Mouse (Mus musculus) kidney, adult 2 months (tissue): ENCODE data around the gene Nup214. TPM values are rescaled to one million over a fixed set of nuclear protein-coding genes. Genes with fewer than 3 reads are reported as not detected.

Experiments
- DNase-seq: peaks from one replicate; pipeline ENCODE4 v3.0.0; 2021
- H3K27ac ChIP-seq: fragments of 200-500 bp; 2 replicates; pipeline ENCODE4 v1.5.1; 2012; ENCODE audit warnings: low read depth, low read length, control low read depth, inconsistent platforms; ENCODE audit not compliant: insufficient read depth
- H3K27me3 ChIP-seq: fragments of 200-500 bp; replicated peaks from 2 replicates; pipeline ENCODE4 v1.6.1; 2012; ENCODE audit warnings: mild to moderate bottlenecking, moderate library complexity, low read length, inconsistent platforms; ENCODE audit not compliant: control insufficient read depth, insufficient read depth
- H3K36me3 ChIP-seq: fragments of 200-500 bp; 2 replicates; pipeline ENCODE4 v1.6.1; 2012; ENCODE audit warnings: mild to moderate bottlenecking, moderate library complexity, low read length, inconsistent platforms; ENCODE audit not compliant: control insufficient read depth, insufficient read depth
- H3K4me1 ChIP-seq: fragments of 200-500 bp; 2 replicates; pipeline ENCODE4 v1.6.1; 2011; ENCODE audit warnings: low read length; ENCODE audit not compliant: control insufficient read depth, insufficient read depth
- H3K4me3 ChIP-seq: fragments of 200-500 bp; 2 replicates; pipeline ENCODE4 v1.5.1; 2011; ENCODE audit warnings: mild to moderate bottlenecking, low read depth, low read length, control low read depth; ENCODE audit not compliant: insufficient read depth
- CTCF ChIP-seq: fragments of 200-500 bp; conservative IDR thresholded peaks from 2 replicates; pipeline ENCODE4 v1.5.1; 2011; ENCODE audit warnings: low read depth, mild to moderate bottlenecking, control low read depth, low read length, moderate library complexity, mixed read lengths; ENCODE audit not compliant: insufficient read depth, insufficient read length
- POLR2A ChIP-seq: fragments of 200-500 bp; IDR thresholded peaks from one replicate; pipeline ENCODE4 v1.6.1; 2011; ENCODE audit warnings: low read depth, low read length, control low read depth
- WGBS: fragments of 180-500 bp; shearing (Covaris S2); methylation state at CpG from one replicate; pipeline ENCODE4 v1.1.7; 2018; 5-methylcytosine and 5-hydroxymethylcytosine counted together
- polyA plus RNA-seq: library from polyadenylated mRNA; depleted of rRNA; stranded (reverse); fragments of >200 nt; gene quantifications from 2 replicates; pipeline ENCODE4 v1.2.3, GENCODE M21; 2012

Nup214 gene
- polyA plus RNA-seq, 1 experiment: 41.8 TPM

GRCm38 (mm10) chr2:32084872-32085199, 110.6 kb downstream of the Nup214 start:
- no peak for DNase-seq
- no peak overlapping the region for H3K27ac ChIP-seq
- no peak for TF ChIP-seq POLR2A
- TF ChIP-seq CTCF: no peak
- H3K4me1 ChIP-seq: no peaks in the 10 kb centered on the region
- H3K27me3 ChIP-seq: no peaks in the 10 kb centered on the region
- WGBS: 23% methylated on average over 2 of the region's 2 CpGs
- no peaks in the 10 kb centered on the region for H3K36me3 ChIP-seq
- H3K4me3 ChIP-seq: peak overlapping the region; percentile 75

DNA sequence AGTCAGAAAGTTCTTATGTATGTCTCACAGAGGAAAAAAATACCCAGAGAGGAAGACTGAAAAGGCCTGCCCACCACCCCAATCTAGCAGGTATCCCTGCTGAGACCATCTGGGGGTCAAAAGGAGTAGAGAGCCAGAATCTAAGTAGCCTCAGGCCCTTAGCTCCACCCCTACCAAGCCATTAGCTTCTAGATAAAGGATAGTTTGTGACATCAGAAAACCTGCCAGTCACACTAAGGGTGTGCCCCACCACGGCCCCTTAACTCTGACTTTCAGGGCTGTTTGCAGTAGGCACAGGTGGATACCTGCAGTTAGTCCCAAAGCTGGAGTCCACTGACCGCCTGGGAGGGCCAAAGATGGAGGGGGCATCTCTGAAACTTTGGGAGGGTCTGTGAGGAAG, 111.0 kb downstream of the Nup214 start:
- no peak for TF ChIP-seq CTCF
- no peak for TF ChIP-seq POLR2A
- Histone ChIP-seq H3K27me3 (no peaks in the 10 kb centered on the region), H3K4me1 (no peaks in the 10 kb centered on the region), H3K27ac (no peak overlapping the region), H3K36me3 (no peaks in the 10 kb centered on the region), H3K4me3 (no peak overlapping the region)
- 80% methylated on average over 2 of the region's 2 CpGs for WGBS
- DNase-seq: no peak

GRCm38 (mm10) chr2:32087606-32088005, 113.4 kb downstream of the Nup214 start:
- Histone ChIP-seq H3K4me1 (no peaks in the 10 kb centered on the region), H3K4me3 (no peak overlapping the region), H3K27ac (no peak overlapping the region), H3K27me3 (no peaks in the 10 kb centered on the region), H3K36me3 (no peaks in the 10 kb centered on the region)
- TF ChIP-seq CTCF: no peak
- no peak for TF ChIP-seq POLR2A
- 60% methylated on average over 4 of the region's 4 CpGs for WGBS
- DNase-seq: no peak

DNA sequence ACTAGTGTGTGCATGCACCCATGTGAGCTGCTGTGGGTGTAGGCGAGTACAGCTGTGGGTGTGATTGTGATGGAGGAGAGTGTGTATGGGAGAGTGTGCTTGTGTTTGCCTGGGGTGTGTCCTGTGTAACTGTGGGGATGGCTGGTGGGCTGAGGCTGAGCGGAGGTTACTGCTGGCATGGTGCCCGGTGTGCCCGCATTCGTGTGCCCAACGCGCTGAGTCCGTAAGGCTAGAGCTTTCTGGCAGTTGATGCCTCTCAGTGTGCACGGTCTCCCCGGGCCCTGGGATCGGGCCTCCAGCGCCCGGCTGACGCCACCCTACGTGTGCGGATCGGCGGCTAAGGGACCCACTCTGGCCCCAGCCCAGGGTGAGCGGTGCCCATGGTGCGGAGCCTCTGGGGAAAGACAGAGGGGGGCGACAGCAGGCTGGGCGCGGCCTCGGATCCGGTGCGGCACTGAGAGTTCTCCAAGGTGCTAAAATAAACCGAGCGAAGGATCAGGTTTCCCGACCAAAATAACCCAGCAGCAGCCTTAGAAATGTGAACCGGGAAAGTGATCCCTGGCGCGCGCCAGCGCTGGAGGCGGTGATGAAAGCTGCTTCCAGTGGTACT, 114.2 kb downstream of the Nup214 start:
- no peaks in the 10 kb centered on the region for H3K36me3 ChIP-seq
- no peak for DNase-seq
- TF ChIP-seq CTCF (no peak), POLR2A (no peak)
- no peak overlapping the region for H3K4me3 ChIP-seq
- no peaks in the 10 kb centered on the region for H3K27me3 ChIP-seq
- WGBS: 5% methylated on average over 35 of the region's 35 CpGs
- H3K27ac ChIP-seq: no peak overlapping the region
- no peaks in the 10 kb centered on the region for H3K4me1 ChIP-seq

GRCm38 (mm10) chr2:32089606-32090005, 115.4 kb downstream of the Nup214 start:
- no peak for DNase-seq
- no peak overlapping the region for H3K4me3 ChIP-seq
- TF ChIP-seq CTCF (no peak), POLR2A (no peak)
- H3K4me1 ChIP-seq: no peaks in the 10 kb centered on the region
- no peaks in the 10 kb centered on the region for H3K36me3 ChIP-seq
- WGBS: 63% methylated on average over 3 of the region's 3 CpGs
- no peak overlapping the region for H3K27ac ChIP-seq
- H3K27me3 ChIP-seq: no peaks in the 10 kb centered on the region

- 88% methylated on average over 2 of the region's 2 CpGs for WGBS
- H3K27me3 ChIP-seq: no peaks in the 10 kb centered on the region
These were observed 115.9 kb downstream of the Nup214 start for GRCm38 (mm10) chr2:32090145-32090544.

DNA sequence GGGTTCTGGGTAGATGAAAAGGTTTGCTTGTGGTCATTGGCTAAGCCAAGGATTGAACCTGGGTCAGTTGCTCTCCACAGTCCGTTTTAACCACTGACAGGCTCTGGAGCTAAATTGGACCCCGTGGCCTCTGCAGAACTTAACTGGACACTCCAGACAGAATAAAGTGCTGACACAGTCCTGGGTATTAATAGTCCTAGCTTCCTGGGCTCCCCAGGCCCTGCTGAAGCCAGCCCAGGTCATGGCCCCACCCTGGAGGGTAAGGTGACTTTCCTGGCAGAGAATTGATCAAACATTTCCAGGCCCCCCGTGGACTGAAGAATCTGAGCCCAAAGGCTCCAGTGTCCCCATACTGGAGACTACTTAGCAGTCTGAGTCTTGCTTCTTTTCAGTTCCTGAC, 117.7 kb downstream of the Nup214 start:
- H3K27me3 ChIP-seq: no peaks in the 10 kb centered on the region
- no peaks in the 10 kb centered on the region; the same call in 1 of the 2 replicates for H3K4me1 ChIP-seq
- no peaks in the 10 kb centered on the region for H3K36me3 ChIP-seq
- no peak overlapping the region for H3K4me3 ChIP-seq
- peak; percentile 63 for DNase-seq
- TF ChIP-seq POLR2A (no peak), CTCF (no peak)
- no peak overlapping the region for H3K27ac ChIP-seq
- WGBS: 40% methylated on average over 3 of the region's 3 CpGs

More at GRCm38 (mm10) chr2:32090145-32090544, 115.9 kb downstream of the Nup214 start:
- H3K27ac ChIP-seq: no peak overlapping the region
- H3K4me3 ChIP-seq: no peak overlapping the region
- no peaks in the 10 kb centered on the region for H3K36me3 ChIP-seq
- DNase-seq: no peak
- H3K4me1 ChIP-seq: no peaks in the 10 kb centered on the region; the same call in 1 of the 2 replicates
- no peak for TF ChIP-seq POLR2A
- no peak for TF ChIP-seq CTCF
